Mouse (Mus musculus): ENCODE results near the gene Polk. TPM values are rescaled to one million over a fixed set of nuclear protein-coding genes. Genes with fewer than 3 reads are reported as not detected.

Gene Polk
- polyA plus RNA-seq, 1 experiment from 2014 or later = 6.3 TPM

DNA sequence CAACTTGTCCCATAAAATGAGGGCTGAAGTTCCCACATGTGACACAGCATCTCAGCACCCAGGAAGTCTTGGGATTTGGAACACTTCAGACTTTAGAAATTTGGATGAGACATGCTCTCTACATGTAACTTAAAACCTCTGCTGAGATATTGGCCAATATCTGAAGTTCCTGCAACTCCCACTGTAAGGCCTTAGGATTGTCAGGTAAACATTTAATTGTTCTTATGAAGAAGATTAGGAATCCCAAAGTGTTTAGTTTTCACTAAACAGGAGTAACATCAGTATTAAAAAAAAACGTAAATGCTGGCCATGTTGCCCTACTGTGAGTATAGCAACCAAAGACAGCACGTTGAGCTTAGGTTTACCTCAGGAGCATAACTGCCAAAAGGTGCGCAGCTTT, 51.9 kb downstream of the Polk start, which contains the start of gene Gm17622:
Gene Gm17622, plus strand, starts transcription at position 301 of the 400 bp plus-strand sequence.
- no peak within 1 kb of the TSS for H3K9ac ChIP-seq (replicated peaks)
- peaks cover 10% of the 10 kb centered on the region for H3K36me3 ChIP-seq
- H3K27me3 ChIP-seq = no peaks in the 10 kb centered on the region
- WGBS = 91% methylated on average over 3 of the region's 3 CpGs
- no peak for ATAC-seq (ENCODE audit: low FRiP score, low read depth)
- H3K4me2 ChIP-seq (replicated peaks) = no peak within 1 kb of the TSS
- H3K9me3 ChIP-seq = no peaks in the 10 kb centered on the region
- no peaks in the 10 kb centered on the region for H3K4me1 ChIP-seq
- H3K27ac ChIP-seq (replicated peaks) = no peak within 1 kb of the TSS
- no peak within 1 kb of the TSS for H3K4me3 ChIP-seq

DNA sequence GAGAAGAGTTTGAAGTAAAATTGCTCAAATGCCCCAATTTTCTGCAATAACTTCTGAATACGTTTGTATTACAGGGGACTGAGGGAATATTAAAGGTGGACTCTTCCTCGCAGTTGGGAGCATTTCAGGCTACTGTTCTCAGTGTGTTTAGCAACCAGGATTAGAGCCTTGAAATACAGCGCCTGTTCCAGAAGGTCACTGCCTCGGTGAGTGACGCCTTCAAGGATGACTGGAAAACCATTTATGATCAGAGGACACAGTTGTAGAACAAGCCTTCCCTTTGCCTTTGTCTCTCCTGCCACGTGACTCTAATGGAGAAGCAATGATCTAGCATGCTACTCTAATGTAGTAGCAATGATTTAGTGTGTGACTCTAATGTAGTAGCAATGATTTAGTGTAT, 54.4 kb downstream of the Polk start:
- Histone ChIP-seq H3K9ac (replicated peaks) (no peak overlapping the region), H3K27ac (replicated peaks) (no peak overlapping the region), H3K4me3 (no peak overlapping the region), H3K9me3 (no peaks in the 10 kb centered on the region), H3K4me2 (replicated peaks) (no peak overlapping the region), H3K4me1 (no peaks in the 10 kb centered on the region), H3K27me3 (no peaks in the 10 kb centered on the region), H3K36me3 (peaks cover 19% of the 10 kb centered on the region)
- 90% methylated on average over 6 of the region's 6 CpGs for whole genome bisulfite sequencing
- no peak for ATAC-seq (ENCODE audit: low FRiP score, low read depth)

DNA sequence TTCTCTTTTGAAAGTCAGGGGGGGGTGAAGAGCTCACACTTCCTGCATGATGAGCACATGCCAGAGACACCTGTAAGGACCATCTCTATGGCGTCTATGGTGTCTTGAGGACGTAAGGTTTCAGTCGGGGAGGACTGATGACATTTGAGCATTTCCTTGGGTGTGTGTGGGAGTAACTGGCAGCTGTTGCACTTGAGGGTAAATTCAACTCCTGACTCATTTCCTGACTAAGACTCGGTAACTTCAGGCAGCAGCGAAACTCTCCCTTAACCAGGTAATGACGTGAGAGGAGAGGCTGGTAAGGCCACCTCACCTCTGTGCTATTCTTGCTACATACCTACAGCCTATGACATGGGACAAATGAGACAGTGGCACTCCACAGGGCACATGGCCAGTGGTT, 55.1 kb downstream of the Polk start:
- Histone ChIP-seq H3K4me2 (replicated peaks) (no peak overlapping the region), H3K27me3 (no peaks in the 10 kb centered on the region), H3K4me1 (no peaks in the 10 kb centered on the region), H3K9ac (replicated peaks) (no peak overlapping the region), H3K4me3 (no peak overlapping the region), H3K27ac (replicated peaks) (no peak overlapping the region), H3K36me3 (peaks cover 19% of the 10 kb centered on the region), H3K9me3 (no peaks in the 10 kb centered on the region)
- no peak for ATAC-seq (ENCODE audit: low FRiP score, low read depth)
- 93% methylated on average over 6 of the region's 6 CpGs for WGBS

DNA sequence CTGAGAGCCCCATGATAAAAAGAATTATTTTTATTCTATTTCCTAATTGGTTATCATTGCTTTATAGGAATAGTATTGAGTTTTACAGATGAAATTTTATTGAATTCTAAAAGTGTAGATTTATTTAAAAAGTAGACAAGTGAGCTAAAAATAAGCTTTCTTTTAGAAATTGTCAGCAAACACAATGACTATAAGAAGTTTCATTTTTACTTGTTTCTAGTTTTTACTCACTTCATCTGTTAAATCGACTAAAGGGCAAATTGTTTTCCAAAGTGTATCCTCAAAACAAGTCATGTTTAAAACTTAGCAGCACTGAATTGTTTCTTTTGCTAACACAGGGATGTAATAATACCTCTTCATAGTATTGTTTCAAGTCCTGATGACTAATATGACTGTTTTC, 63.4 kb downstream of the Polk start:
- H3K27me3 ChIP-seq = no peaks in the 10 kb centered on the region
- H3K4me3 ChIP-seq = no peak overlapping the region
- 94% methylated on average over 1 of the region's 1 CpGs for WGBS
- no peak overlapping the region for H3K4me2 ChIP-seq (replicated peaks)
- no peaks in the 10 kb centered on the region for H3K9me3 ChIP-seq
- no peaks in the 10 kb centered on the region for H3K4me1 ChIP-seq
- no peak overlapping the region for H3K9ac ChIP-seq (replicated peaks)
- H3K27ac ChIP-seq (replicated peaks) = no peak overlapping the region
- ATAC-seq (ENCODE audit: low FRiP score, low read depth) = no peak
- H3K36me3 ChIP-seq = 0 out of 2 replicates have a peak, but pooled peaks cover 5% of the 10 kb centered on the region

DNA sequence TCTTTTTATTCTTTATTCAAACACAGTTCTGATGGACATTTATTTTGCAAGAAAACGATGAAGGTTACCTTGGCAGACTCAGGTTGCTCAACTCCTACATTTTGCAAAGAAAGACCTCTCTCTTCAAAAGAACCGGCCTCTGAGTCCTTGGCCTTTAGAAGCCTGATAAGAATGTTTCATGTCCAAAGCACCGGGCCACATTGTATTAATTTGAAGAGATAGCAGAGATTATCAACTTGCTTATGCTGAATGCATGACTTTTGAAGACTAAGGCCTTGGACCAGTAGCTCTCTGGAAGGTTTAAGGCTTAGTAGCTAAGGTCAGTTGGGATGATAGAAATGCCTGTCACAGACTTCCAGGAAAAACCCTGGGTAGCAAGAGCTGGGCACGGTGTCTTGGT, 65.2 kb downstream of the Polk start:
- H3K27me3 ChIP-seq = no peaks in the 10 kb centered on the region
- no peaks in the 10 kb centered on the region for H3K9me3 ChIP-seq
- no peak overlapping the region for H3K27ac ChIP-seq (replicated peaks)
- no peak overlapping the region for H3K4me3 ChIP-seq
- WGBS = 92% methylated on average over 4 of the region's 4 CpGs
- no peaks in the 10 kb centered on the region for H3K4me1 ChIP-seq
- no peak for ATAC-seq (ENCODE audit: low FRiP score, low read depth)
- no peaks in the 10 kb centered on the region for H3K36me3 ChIP-seq
- no peak overlapping the region for H3K4me2 ChIP-seq (replicated peaks)
- H3K9ac ChIP-seq (replicated peaks) = no peak overlapping the region

DNA sequence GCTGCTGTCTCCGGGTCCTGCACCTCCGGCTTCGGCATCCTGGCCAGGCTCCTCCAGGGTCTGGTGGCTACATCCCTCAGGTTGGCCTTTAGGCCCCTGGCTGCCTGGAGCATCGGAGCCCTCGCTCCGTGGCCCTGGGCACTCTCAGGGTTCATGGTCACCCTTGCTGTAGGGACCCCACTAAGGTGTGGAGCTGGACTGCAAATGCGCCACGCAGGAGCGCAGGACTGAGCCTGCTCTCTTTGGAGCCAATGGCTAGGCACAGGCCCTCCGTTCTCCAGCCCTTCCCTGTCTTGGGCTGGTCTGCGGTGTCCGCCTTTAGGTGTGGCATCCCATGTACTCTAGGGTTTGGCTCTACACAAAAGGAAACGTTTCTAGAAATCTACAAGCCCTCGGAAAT, 71.4 kb downstream of the Polk start, which contains the start of gene Ankdd1b:
Gene Ankdd1b, minus strand, starts transcription at position 242 of the 400 bp plus-strand sequence.
- Histone ChIP-seq H3K9me3 (no peaks in the 10 kb centered on the region), H3K4me1 (no peaks in the 10 kb centered on the region), H3K27ac (replicated peaks) (no peak within 1 kb of the TSS), H3K4me3 (no peak within 1 kb of the TSS), H3K36me3 (no peaks in the 10 kb centered on the region), H3K4me2 (replicated peaks) (no peak within 1 kb of the TSS), H3K27me3 (no peaks in the 10 kb centered on the region), H3K9ac (replicated peaks) (no peak within 1 kb of the TSS)
- no peak for ATAC-seq (ENCODE audit: low FRiP score, low read depth)
- 92% methylated on average over 14 of the region's 14 CpGs for WGBS

DNA sequence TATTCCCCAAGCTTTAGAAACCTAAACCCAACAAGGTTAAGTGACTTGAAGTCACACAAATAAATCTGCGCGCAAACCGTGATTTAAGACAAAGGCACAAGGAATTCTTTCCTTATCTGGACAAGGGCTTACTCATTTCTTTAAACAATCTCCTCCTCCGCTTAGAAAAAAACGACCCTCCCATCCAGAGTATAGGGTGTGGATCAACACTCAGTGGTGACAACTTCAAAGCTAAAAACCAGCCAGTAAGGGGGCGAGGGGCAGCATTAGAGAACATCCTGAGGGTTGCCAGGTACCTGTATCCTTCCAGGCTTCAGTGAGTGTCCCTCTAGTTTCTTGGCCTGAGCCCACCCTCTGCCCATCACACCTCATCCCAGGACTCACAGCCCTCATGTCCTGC, 71.8 kb downstream of the Polk start:
- Histone ChIP-seq H3K4me2 (replicated peaks) (no peak overlapping the region), H3K9me3 (no peaks in the 10 kb centered on the region), H3K4me1 (no peaks in the 10 kb centered on the region), H3K27ac (replicated peaks) (no peak overlapping the region), H3K4me3 (no peak overlapping the region), H3K9ac (replicated peaks) (no peak overlapping the region), H3K36me3 (no peaks in the 10 kb centered on the region), H3K27me3 (no peaks in the 10 kb centered on the region)
- 89% methylated on average over 6 of the region's 6 CpGs for WGBS
- ATAC-seq (ENCODE audit: low FRiP score, low read depth) = no peak

DNA sequence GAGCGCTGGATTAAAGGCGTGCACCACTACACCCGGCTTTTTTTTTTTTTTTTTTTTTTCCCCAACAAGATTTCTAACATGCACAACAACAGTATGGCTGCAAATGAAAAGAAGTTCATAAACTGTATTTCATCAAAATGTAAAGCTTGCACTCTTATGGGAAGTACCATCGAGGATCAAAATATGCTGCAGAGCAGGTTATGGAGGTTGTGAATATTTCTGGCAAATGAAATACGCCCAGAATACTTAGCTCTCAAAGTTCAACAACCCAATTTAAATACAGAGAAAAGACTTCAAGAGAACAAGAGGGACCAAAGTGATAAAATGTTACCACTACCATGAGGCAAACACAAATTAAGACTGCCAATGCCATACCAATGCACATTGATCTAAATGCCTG, 73.7 kb downstream of the Polk start:
- no peak overlapping the region for H3K4me3 ChIP-seq
- no peak overlapping the region for H3K4me2 ChIP-seq (replicated peaks)
- no peaks in the 10 kb centered on the region for H3K36me3 ChIP-seq
- no peaks in the 10 kb centered on the region for H3K27me3 ChIP-seq
- 94% methylated on average over 5 of the region's 5 CpGs for WGBS
- no peak overlapping the region for H3K9ac ChIP-seq (replicated peaks)
- no peak overlapping the region for H3K27ac ChIP-seq (replicated peaks)
- no peak for ATAC-seq (ENCODE audit: low FRiP score, low read depth)
- H3K4me1 ChIP-seq = no peaks in the 10 kb centered on the region
- H3K9me3 ChIP-seq = no peaks in the 10 kb centered on the region

DNA sequence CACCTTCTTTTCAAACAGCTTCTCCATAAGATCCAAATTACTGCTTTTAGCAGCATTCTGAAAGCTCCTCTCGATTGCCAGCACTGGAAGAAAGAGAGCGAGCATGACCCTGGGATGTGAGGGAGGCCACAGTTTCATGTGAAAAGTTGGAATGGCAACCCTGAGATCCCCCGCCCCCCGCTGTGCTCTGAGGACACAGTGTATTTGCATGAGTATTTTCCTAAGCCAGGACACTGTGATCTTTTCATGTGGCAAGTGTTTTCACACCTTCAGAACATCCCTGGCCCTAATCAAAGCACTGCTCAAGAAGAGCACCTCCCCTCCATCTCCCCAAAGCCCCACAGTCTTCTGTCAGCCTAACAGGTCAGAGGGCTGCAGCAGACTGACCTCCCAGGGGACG, 77.1 kb downstream of the Polk start:
- WGBS = 51% methylated on average over 5 of the region's 5 CpGs
- Histone ChIP-seq H3K9ac (replicated peaks) (no peak overlapping the region), H3K27ac (replicated peaks) (no peak overlapping the region), H3K4me2 (replicated peaks) (no peak overlapping the region), H3K9me3 (no peaks in the 10 kb centered on the region), H3K4me3 (no peak overlapping the region), H3K4me1 (no peaks in the 10 kb centered on the region), H3K27me3 (no peaks in the 10 kb centered on the region), H3K36me3 (no peaks in the 10 kb centered on the region)
- no peak for ATAC-seq (ENCODE audit: low FRiP score, low read depth)

DNA sequence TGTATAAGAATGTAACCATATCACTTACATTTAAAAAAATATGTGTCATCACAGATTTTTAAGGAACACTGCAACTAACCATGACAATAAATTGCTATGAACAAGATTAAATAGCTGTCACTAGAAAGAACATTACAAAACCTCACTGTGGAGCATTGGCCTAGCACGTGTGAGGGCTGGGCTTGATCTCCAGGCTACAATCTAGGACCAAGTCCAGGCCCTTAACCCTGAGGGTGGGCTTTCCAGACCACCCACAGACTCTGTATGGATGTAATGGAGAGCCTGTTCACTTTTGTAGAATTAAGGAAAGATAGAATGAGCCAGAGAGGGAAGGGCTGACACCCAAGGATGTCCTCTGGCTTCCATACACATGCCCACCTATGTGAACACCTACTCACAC, 79.7 kb downstream of the Polk start:
- Histone ChIP-seq H3K4me3 (no peak overlapping the region), H3K4me2 (replicated peaks) (no peak overlapping the region), H3K27ac (replicated peaks) (no peak overlapping the region), H3K36me3 (no peaks in the 10 kb centered on the region), H3K9ac (replicated peaks) (no peak overlapping the region), H3K27me3 (no peaks in the 10 kb centered on the region), H3K9me3 (no peaks in the 10 kb centered on the region), H3K4me1 (no peaks in the 10 kb centered on the region)
- no peak for ATAC-seq (ENCODE audit: low FRiP score, low read depth)
- WGBS = 81% methylated on average over 1 of the region's 1 CpGs

DNA sequence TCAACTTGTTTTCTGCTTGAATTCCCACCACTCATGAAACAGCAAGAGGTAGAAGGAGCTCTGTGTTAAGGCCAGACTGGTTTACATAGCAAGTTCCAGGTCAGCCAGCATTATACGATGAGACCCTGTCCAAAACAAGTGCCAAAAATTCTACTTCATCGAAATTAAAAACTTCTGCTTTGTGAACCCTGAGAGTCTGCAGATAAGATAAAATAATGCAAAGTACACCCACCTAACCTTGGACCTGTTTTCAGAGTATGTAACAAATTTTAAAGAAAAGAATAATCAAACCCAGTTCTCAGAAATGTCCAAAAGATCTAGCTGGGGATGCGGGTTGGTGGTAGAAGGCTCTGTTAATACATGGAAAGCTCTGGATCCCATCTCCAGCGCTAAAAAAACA, 83.8 kb downstream of the Polk start:
- Histone ChIP-seq H3K4me3 (no peak overlapping the region), H3K4me1 (no peaks in the 10 kb centered on the region), H3K9ac (replicated peaks) (no peak overlapping the region), H3K36me3 (no peaks in the 10 kb centered on the region), H3K27me3 (no peaks in the 10 kb centered on the region), H3K9me3 (no peaks in the 10 kb centered on the region), H3K27ac (replicated peaks) (no peak overlapping the region), H3K4me2 (replicated peaks) (no peak overlapping the region)
- 81% methylated on average over 4 of the region's 4 CpGs for WGBS
- ATAC-seq (ENCODE audit: low FRiP score, low read depth) = no peak

DNA sequence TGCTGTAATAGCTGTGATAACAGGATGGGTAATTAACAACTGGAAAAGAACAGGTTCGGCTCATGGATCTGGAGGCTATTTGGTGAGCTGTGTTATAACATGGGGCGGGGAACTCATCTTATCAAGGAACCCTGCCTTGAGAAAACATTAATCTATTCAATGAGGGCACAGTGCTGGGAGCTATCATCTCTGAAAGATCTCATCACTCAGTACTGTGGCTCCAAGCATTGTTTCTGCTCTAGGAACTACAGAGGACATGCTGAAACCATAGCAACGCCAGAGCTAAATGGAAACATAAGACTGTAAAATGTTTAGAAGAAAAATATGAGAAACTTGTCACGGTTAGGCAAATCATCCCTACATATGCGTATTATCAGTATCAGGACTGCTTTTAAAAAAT, 84.4 kb downstream of the Polk start:
- Histone ChIP-seq H3K36me3 (no peaks in the 10 kb centered on the region), H3K9ac (replicated peaks) (no peak overlapping the region), H3K4me1 (no peaks in the 10 kb centered on the region), H3K9me3 (no peaks in the 10 kb centered on the region), H3K27ac (replicated peaks) (no peak overlapping the region), H3K4me2 (replicated peaks) (no peak overlapping the region), H3K4me3 (no peak overlapping the region), H3K27me3 (no peaks in the 10 kb centered on the region)
- 95% methylated on average over 5 of the region's 5 CpGs for WGBS
- ATAC-seq (ENCODE audit: low FRiP score, low read depth) = no peak

DNA sequence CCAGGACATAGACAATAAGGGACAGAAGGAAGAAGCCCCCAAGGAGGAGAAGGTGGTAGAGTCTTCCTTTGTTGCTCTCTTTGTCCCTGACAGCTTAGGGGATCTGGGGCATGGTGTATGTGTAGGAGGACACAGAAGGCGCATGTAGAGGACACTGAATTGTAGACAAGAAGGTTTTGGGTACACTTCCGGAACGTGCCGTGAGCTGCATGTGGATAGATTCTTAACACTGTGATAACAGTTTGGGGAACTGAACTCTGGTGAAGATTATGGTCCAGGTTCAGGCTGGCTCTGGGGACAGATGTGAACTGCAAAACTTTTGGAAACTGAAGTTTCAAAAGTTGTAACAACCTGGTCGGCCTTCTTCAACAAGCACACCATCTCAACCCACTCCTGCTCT, 84.8 kb downstream of the Polk start:
- Histone ChIP-seq H3K4me3 (no peak overlapping the region), H3K27ac (replicated peaks) (no peak overlapping the region), H3K27me3 (no peaks in the 10 kb centered on the region), H3K4me2 (replicated peaks) (no peak overlapping the region), H3K9me3 (no peaks in the 10 kb centered on the region), H3K9ac (replicated peaks) (no peak overlapping the region), H3K36me3 (no peaks in the 10 kb centered on the region), H3K4me1 (no peaks in the 10 kb centered on the region)
- 93% methylated on average over 5 of the region's 5 CpGs for WGBS
- ATAC-seq (ENCODE audit: low FRiP score, low read depth) = no peak

All from midbrain, embryonic 12.5 days (tissue).